Mouse (Mus musculus): ENCODE measurements around the gene Frzb. TPM values are rescaled to one million over a fixed set of nuclear protein-coding genes. Genes with fewer than 3 reads are reported as not detected.

Gene Frzb
- total RNA-seq, 1 experiment from 2014 or later, result not detected

GRCm38 (mm10) chr2:80374892-80375291 is 72.5 kb downstream of the Frzb start:
- ATAC-seq (replicated peaks in 1 of 2; ENCODE audit: insufficient read depth in 1 of 2, low FRiP score in 2 of 2, low TSS enrichment in 1 of 2, low read depth in 1 of 2, poor library complexity in 2 of 2, severe bottlenecking in 2 of 2), result no peak

- no peak for ATAC-seq (replicated peaks in 1 of 2; ENCODE audit: insufficient read depth in 1 of 2, low FRiP score in 2 of 2, low TSS enrichment in 1 of 2, low read depth in 1 of 2, poor library complexity in 2 of 2, severe bottlenecking in 2 of 2)
Observed at GRCm38 (mm10) chr2:80371458-80371857, 76.0 kb downstream of the Frzb start.

Other genes starting within 250 kb of the Frzb start
- gene Prdx6b, start 155.2 kb downstream of the Frzb start, total RNA-seq (2017), result not detected in 2 replicates
- gene Dnajc10, start 132.2 kb downstream of the Frzb start, total RNA-seq (2017), result 98.7 and 107 TPM in 2 replicates
- 7.3 and 12.7 TPM in 2 replicates for gene Nckap1, start 133.8 kb upstream of the Frzb start, total RNA-seq (2017)
- gene Dusp19, start 169.4 kb upstream of the Frzb start, total RNA-seq (2017), result 5.9 and 14.4 TPM in 2 replicates
- gene Nup35, start 169.6 kb upstream of the Frzb start, total RNA-seq (2017), result 31.3 and 37.9 TPM in 2 replicates

All from hematopoietic stem cell, adult 5-6 weeks (primary cell).